Mouse (Mus musculus): Measurements from ENCODE around the gene Rhcg.

Rhcg gene

DNA sequence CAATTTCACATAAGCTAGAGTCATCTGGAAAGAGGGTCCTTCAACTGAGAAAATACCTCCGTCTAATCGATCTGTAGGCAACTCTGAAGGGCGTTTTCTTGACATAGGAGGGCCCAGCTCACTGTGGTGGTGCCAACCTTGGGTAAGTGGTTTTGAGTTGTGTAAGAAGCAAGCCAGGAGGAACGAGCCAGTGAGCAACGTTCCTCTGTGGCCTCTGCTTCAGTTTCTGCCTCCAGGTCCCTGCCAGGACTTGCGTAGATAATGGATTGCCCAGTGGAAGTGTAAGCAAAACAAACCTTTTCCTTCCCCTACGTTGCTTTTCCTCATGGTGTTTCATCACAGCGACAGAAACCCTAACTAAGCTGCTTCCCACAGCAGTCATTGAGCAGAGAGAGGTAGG, 15.5 kb downstream of the Rhcg start:
- DNase-seq (ENCODE audit: low spot score): peak; percentile 61

DNA sequence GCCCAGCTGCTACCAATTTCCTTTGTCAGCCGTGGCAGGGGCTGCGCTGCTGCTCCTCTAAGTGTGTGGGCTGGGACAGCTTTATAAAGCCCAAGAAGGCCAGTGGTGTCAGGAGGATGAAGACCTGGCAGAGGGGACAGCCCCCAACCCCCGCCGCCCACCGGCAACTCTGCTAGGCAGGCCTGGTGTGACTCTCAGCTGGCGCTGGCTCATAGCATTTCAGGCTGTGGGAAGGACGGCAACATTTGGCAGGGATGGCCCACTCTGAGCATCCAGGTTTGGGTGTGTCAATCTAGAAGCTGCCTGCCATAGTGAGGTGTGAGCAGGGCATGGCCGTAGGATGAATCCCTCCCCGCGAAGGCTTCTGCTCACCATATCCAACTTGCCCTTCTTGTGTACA, 17.3 kb downstream of the Rhcg start:
- no peak for DNase-seq (ENCODE audit: low spot score)

DNA sequence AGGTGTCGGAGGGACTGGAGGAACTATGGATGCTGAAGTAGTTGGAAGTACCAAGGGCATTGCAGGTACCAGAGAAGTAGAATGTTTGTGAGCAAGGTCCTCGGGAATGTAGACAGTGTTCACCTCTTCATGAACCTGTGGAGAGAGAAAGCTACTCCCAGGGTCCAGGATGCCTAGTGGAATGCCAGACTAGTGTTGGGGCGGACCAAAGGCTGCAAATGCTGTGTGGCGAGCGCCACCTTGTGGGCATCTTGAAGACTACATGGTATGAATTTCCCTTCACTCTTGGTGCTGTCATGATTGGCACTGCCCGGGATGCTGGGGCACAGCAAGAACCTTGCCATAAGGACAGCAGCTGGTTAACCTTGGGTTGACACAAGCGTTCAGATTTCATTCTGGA, 22.6 kb downstream of the Rhcg start:
- peak; percentile 82 for DNase-seq (ENCODE audit: low spot score)

DNA sequence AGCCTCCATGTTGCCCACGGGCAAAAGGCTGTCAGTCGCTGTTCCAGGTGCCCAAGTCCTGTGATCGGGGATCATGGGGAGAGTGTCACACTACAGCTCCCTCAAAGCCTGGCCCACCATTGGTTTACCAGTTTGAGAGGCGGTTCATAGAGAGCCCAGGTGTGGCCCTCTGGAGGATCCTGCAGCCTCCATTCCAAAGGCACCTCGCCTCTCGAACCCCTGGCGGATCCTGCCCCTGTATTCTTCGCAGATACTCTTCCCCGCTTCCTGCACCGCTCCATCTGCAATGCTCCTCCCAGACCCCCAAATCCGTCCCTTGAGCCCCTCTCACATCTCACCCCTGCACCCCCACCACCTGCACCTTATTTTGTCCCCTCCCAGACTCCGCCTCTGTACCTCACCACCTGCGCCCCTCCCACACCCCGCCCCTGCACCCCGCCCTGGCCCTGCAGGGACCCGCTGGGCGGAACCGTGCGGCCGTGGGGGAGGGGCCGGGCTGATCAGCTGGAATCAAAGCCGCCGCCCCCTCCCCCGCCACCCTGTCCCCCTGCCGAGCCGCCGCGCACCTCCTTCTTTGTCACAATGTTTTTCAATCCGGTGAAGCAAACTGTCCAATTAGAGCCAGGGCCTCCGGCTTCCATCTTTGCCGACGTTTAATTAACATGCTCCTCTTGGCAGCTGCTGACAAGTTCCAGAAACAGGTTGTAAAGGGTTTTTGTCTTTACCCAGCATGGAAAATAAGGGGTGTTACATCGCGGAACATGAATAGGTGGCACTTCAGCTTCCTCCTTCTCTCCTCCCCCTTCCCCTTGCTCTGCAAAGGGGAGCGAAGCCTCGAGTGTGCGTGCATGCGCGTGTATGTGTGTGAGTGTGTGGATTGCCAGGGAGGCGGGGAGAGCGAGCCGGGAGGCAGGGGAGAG, 25.4 kb downstream of the Rhcg start:
- no peak for DNase-seq (ENCODE audit: low spot score)

DNA sequence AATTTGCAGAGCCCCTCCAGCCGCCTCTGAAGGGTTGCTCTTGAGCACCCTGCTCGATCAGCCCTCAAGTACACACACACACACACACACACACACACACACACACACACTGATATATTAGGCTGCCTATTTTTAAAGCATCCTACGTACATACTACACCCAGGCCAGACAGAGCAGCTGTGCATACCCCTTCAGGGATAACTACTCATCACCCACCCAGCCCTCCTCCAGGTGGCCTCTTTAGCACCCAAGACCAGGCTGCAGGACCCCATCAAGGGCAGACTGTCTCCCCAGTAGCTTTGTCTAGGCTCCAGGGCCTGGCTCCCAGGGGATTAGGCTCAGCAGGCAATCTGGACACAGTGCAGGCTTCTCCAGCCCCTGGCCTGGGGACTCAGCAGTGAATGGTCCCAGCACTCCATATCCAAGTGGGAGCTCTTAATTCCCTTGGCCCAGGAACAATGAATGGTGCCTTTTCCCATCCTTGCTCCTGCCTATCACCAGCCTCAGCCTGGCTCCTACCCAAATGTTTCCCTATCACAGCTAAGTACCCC, 26.8 kb downstream of the Rhcg start:
- no peak for DNase-seq (ENCODE audit: low spot score)

DNA sequence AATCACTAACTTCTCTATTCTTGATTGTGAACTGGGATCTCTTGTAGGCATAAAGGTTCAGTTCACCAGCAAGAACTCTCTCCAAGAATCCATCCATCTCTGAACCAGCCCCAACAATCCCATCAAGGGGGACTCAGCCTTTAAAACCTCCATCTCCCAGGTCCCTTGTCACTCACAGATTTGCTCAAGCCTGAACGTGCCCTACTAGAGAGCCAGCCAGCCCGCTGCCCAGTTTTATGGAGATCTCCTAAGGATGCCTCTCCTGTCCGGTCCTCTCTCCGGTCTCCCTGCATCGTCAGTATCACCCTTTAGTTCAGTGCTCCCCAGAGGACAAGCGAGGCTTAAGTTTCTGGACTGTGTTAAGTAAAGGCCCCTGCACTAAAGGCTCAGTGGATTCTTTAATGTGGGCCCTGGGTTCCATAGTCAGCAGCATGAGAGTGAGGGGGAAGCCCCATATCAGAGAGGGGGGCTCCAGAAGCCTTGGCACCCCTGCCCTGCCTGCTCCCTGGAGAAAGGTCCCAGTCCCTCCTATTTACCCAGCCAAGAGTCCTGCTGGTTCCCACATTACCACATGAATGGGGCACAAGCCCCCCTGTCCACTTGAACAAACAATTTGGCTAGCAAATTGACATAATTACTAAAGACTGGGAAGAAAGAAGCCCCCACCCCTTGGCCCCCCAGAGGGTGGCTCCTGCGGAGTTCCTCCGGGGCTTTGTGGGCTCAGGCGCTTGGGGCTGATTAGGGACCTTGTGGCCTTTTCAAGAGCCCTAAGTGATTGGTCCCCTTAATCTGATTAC, 27.5 kb downstream of the Rhcg start:
- no peak for DNase-seq (ENCODE audit: low spot score)

DNA sequence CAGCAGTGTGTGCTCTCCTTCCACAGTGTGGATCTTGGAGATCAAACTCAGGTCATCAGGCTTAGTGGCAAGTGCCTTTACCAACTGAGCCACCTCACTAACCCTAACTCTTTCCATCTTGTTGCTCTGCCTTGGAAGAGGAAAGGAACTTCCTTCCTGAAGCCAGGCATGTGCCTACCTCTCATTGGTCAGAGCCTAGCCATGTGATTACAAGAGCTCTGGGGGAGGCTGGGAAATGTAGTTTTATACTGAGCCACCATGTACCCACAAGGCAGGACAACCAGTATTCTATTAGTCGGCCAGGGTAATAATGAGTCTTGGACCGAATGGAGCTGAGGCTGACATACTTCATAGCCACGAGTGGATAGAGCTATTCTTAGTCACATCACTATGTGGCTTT, 29.2 kb downstream of the Rhcg start:
- no peak for DNase-seq (ENCODE audit: low spot score)

DNA sequence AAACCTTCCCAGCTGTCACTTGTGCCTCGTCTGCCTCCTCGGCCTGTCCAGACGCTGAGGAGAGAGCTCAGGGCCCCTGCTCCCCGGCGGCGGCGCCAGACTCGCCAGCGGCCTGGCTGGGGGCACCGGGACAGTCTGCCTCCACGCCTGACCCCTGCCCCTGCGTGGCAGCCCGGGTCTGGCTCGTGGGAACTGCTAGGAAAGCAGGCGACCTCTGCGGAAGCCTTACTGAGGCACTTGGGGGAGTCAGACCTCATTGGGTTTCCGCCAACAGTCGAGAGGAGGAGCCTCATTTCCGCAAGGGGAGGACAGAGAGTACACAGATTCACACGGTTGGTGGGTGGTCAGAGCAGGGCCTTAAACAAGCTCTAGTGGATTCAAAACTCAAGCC, 38.6 kb downstream of the Rhcg start:
- DNase-seq (ENCODE audit: low spot score): no peak

DNA sequence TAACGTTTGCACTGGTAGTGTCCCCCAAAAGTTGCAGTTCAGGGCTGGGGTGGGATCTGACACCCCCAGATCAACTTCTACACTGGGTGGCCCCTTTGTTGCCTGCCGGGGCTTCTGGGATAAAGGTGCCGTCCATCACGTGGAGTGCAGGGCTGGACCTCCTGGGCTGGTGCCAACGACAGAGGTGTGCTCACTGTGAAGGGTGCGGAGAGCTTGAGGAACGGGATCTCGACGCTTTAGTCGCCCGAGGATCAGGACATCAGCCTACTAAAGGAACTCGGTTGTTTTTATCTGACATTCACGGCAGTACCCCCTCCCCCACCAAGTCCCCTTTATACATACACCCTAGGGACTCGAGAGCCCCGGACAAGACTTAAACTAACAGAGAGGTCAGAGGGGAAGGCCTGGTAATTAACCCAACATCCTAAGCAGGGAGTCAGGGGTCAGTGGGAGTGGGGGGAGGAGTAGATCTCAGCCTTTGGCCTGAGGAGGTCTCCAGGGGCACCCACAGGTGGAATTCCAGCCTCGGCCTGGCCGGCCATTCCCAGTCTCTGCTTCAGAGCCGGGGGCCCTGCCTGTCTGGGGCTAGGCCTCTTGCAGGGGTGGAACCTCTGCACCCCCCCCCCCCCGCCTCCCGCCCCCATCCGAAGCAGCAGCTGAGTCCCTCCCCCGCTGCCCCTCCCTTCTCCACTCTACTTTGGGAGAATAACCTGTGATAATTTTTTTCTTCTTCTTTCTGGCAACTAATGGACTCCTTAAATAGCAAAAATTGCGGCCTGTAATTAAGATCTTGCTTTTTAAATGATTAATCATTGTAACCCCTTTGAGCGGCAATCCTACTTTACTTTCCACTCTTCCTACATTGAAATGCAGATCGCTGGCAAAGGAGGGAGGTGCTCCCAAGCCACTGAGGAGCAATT, 39.3 kb downstream of the Rhcg start:
- DNase-seq (ENCODE audit: low spot score): no peak

DNA sequence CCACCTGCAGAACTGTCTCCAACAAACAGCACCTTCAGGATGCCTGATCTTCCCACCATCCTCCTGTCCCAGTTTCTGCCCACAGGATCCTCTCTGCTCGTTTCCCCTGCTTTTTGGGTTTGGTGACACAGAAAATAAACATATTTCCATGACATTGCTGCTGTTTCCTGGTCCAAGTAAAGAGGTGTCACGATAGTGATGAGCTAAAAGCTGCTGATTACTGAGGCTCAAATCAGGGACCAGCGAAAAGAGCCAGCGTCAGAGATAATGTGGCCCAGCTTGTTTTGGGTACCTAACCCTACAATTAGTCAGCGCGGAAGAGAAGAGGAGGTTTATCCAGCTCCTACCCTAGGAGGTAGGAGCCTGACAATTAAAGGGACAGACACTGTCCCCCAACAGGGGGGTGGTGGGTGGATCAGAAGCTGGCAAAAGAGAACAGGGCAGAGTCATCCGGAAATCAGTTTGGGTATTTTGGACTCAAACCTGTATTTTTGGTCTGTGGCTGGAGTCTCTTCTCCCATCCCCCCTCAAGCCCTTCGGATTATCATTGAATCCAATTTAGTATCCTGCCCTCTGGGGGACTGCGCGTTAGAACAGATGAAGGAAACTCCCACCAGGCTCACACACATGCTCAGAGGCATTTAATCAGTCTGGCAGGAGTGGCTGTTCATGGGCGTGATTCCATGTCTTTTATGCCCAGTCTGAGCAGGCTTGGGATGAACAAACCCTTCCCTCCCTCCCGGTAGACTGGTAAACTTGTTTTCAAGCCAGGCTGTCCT, 40.2 kb downstream of the Rhcg start:
- DNase-seq (ENCODE audit: low spot score): no peak

DNA sequence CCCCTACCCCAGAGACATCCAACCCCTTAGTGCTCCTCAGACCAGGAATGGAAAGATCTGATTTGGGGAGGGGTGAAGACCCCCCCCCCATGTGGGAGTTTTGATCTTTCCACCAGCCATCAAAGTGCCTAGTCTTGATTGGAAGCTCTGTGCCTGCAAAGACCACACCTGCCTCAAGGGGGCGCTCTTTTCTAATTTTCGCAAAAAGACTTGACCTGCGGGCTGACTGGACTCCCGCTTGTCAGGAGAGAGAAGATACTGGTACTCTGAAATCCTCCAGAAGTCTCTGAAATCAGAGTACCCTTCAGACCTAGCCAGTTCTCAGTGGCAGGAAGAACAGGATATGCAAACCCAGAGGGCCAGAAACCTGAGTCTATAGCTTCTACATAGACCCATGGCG, 40.8 kb downstream of the Rhcg start:
- peak; percentile 19 for DNase-seq (ENCODE audit: low spot score)

DNA sequence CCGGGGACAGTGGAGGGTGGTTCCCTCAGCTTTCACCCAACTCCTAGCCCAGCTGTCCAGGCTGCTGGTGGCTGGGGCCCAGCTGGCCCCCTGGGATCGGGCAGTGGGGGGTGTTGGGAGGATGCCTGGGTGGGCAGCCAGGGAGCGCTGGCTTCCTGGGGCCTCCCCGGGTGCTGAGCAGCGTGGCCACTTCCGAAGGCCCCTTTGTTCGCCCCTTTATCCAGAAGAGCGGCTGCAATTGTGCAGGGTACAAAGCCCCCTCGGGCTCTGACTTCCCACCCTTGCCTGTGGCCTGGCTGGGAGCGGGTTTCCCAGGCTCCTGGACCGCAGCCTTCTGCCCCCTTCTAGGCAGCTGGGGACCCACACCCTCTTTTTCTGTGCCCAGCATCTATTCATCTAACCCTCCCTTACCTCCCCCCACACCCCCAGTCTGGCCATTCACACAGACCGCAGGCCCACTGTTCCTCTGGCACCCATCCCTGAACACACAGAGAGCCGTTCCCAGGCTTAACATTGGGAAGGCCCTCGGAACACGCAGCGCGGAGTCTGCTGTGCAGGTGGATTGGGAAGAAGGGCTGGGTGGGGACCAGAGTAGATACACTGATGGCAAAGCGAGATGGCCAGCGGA, 45.2 kb downstream of the Rhcg start:
- DNase-seq (ENCODE audit: low spot score): no peak

DNA sequence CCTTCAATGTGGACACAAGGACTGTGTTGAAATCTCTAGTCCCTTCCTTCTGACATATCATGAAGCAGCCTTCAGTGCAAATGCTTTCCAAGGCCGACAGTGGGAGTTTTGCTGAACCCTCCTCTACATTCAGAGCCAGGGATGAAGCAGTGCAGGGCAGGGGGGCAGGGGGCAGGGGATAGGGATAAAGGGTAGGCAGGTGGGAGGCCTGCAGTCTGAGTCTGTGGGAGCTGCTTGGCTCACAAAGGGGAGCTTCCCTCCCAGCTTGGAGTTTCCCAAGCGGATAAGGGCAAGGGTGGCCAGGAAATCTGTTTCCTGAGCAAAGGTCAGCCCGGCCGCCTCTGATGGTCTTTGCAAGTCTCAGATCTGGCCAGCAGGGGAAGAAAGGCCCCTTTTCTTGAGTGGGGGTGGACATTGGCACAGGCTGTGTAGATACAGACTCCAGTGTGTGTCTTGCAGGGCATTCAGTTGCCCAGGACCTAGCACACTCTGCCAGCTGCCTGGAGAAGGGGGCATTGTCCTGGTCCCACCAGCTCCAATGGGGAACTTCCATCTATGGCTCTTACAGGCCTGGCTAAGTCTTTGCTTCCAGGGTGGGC, 48.4 kb downstream of the Rhcg start:
- DNase-seq (ENCODE audit: low spot score): peak; percentile 16

DNA sequence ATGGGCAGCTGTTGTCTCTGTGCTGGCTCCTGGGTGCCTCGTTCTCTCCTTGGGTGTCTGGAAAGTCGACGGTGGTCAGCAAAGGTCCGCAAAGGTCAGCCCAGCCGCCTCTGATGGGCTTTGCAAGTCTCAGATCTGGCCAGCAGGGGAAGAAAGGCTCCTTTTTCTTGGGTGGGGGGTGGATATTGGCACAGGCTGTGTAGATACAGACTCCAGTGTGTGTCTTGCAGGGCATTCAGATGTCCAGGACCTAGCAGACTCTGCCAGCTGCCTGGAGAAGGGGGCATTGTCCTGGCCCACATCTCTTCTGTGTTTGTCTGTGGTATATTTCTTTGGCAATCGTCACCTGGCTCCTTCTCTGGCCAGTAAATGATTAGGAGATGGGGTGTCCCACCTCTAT, 49.2 kb downstream of the Rhcg start:
- no peak for DNase-seq (ENCODE audit: low spot score)

DNA sequence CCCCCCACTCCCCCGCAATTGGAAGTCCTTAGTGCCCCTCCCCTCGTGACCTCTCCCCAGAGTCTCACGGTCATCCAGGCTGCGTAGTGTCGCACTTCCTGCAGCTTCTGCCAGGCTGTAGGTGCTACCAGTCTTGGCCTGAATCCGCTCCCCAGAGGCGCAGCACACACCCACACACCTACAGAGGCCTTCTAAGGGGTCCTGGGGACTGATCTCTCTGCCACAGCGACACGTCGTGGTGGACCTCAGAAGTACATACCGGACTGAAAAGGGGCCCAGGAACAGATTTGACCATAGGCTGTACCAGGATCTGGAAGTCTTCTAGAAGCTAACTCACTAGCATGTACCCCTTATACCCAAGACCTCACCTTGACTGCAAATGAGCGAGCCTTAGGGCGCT, 53.8 kb downstream of the Rhcg start:
- no peak for DNase-seq (ENCODE audit: low spot score)

DNA sequence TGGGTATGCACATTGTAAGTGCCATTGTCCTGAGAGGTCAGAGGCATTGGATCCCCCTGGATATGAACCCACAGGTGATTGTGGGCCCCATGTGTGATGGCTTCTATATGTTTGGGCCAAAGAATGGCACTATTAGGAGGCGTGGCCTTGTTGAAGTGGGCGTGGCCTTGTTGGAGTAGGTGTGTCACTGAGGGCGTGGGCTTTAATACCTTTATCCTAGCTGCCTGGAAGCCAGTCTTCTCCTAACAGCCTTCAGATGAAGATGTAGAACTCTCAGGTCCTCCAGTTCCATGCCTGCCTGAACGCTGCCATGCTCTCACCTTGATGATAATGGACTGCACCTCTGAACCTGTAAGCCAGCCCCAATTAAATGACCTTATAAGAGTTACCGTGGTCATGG, 55.1 kb downstream of the Rhcg start:
- no peak for DNase-seq (ENCODE audit: low spot score)

DNA sequence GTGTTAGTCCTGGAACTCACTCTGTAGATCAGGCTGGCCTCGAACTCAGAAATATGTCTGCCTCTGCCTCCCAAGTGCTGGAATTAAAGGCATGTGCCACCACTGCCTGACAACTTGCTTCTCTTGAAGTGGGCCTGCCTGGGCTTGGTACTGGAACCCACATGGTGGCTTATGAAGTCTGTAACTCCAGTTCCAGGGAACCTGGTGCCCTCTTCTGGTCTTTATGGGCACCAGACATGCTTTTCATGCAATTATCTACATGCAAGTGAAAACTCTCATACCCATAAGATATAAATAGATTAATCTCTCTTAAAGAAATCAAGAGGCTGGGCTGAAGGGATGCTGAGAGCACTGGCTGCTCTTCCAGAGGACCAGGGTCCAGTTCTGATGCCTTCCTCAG, 58.8 kb downstream of the Rhcg start:
- peak; percentile 10 for DNase-seq (ENCODE audit: low spot score)

DNA sequence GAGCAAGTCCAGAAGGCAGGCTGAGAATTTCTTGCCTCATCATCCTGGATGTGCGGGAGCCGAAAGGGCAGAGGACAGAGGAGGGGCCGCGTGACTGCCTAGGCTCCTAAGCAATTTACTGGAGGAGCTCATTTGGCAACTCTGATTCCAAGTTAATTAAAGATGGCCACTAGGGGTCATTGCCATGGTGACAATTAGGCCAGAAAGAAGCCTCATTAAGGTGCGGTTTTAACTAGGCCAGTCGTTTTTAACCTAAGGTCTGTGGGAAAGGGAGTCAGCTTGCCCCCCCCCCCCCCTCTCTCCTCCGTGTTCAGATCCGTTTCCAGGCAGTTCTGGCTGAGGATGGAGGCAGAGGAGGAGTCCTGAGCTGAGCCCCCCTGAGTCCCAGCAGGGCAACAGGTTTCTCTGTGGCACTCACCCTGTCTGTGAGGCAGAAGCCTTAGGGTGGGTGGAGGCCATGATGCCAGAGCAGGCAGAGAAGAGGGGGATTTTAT, 59.7 kb downstream of the Rhcg start:
- DNase-seq (ENCODE audit: low spot score): no peak

DNA sequence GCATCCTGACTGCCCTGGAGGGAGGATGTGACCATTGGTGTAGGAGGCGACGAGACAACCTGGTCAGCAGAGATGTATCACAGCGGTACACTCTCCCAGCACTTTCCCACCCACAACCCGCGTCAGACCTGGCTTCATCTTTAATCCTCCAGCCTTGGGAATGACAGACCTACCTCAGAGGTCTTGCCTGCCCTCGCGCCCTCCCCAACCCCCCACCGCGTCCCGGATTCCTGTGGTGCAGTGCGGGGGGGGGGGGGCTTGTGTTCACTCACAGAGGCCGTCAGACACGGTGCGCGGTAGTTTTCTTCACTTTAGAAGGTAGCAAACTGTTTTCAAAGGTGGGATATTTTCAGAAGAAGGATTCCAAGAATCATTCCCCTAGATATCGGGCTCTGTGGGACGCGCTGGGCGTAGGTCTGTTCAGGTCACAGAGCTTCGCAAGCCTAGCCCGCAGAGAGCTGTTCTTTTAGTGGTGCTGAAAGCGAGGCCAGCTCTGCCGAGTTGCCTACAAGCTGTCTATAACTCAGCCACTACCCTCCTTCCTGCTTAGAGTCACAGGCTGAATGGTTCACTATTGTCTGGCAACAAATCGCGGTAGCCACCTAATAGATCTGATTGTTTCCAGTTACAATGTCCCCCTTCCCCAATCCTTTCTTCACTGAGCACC, 62.0 kb downstream of the Rhcg start:
- DNase-seq (ENCODE audit: low spot score): no peak

DNA sequence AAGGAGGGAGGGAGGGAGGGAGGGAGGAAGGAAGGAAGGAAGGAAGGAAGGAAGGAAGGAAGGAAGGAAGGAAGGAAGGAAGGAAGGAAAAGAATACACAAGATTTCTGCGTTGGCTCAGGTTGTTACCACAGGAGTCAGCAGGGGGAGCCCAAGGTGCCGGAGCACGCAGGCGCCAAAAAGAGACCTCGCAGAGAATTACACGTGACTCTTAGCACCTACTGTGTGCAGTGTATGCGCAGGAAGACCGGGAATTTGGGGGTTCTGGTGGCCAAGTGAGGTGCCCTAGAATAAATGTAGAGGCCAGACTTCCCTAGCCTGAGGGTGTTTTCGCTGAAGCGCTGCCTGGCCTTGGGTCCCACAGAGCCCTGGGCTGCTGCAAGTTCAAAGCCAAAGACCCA, 64.8 kb downstream of the Rhcg start:
- no peak for DNase-seq (ENCODE audit: low spot score)

Data from adipocyte (in vitro differentiated cells).